Mouse (Mus musculus) bone marrow macrophage, adult 2 months (primary cell): ENCODE data around the gene Zbtb16.

Source experiments
- CTCF ChIP-seq: IDR thresholded peaks from 2 replicates; pipeline ENCODE4 v1.5.1; 2012; ENCODE audit warnings: low read depth, mild to moderate bottlenecking, low read length, moderate library complexity
- POLR2A ChIP-seq: IDR thresholded peaks from 2 replicates; pipeline ENCODE4 v1.6.1; 2012; ENCODE audit warnings: mild to moderate bottlenecking, low read depth, low read length, borderline replicate concordance

DNA sequence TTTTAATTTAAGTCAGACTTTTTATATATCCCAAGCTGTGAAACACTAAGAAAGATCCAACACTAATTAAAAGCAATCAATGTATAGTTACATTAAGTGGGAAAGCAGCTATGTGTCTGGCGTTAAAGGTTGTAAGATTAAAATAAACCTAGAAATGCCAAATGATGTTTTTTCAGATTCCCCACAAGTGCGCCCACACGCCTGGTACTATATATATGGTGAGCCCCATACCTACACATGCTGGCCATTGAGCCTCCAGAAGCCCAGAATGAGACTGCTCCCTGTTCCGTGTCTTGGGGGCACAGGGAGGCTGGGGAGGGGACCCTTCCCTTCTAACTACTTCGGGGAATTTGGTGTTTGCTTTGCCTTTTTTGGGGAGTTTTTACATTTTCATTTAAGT, 34.7 kb downstream of the Zbtb16 start:
- no peak for TF ChIP-seq CTCF
- no peak for TF ChIP-seq POLR2A
